Mouse (Mus musculus) frontal cortex, postnatal 14 days (tissue): ENCODE measurements at regions not wholly inside any gene's neighbourhood (a gene's known extent, or its start where the extent isn't known, plus 50 kb on each side); places are given as distances from the start of the nearest gene placed in this dataset.
A peak's percentile ranks its signal among the peaks of the same experiment; 100 is the strongest.

Source experiments
- DNase-seq, 2 experiments: peaks; one replicate each; pipeline ENCODE4 v3.0.0; 2022; ENCODE audit warnings: low spot score in 2 of 2

DNA sequence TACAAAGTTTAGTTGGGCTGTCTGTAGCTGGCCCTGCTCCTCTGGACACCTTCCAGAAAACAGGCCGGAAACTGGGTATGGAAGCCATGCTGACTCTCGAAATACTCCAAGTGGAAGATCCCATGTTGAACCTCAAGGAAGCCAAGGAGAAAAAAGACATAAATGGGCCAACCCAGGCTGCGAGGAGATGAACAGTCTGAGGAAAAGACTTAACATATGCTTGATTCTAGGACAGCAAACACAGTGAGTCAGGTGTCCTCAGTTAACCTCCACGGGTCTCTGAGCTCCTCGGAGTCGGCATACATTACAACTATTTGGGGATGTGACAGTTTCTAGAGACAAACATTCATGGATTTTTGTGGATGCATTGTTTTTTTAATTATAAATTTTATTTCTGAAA, 60.0 kb upstream of the Msi2 start:
- peak in 1 of 2 experiments; percentile 9 for DNase-seq

GRCm38 (mm10) chr11:88774401-88774931, 56.2 kb upstream of the Msi2 start:
- no peak for DNase-seq

DNA sequence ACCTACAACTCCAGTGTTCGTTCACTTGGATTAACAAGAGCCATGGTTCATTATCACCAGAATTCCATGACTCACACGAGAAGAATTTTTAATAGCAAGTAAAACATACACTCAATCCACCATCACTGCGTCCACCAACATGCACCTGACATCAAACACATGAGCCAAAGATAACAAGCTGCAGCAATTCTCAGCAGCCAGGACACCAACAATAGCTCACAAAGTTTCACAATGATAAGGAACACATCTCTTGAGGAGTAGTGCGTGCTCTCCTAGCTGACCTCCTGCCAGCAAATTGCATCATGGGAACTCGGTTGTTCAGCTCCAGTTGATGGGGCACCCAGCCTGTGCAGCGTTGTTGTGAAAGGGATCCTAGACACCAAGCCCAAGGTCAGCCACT, 55.6 kb upstream of the Msi2 start:
- no peak for DNase-seq

DNA sequence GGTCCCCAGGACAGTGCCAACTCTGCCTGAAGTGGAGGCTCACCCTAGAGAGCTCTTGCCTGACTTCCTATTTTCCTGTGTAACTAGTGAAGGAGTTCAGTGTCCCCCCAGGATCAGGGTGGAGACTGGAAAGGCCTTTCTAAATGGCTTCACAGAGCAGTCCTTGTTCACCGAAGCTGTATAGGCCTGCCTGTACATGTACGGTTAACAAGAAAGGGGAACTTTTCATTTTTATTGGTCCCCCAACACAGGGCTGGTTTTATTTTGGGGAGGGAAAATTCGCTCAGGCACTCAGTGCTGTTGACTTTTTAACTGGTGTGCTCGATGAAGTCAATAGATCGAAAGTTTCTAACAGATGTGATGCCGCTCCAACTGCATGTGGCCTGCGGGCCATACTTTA, 52.1 kb upstream of the Msi2 start:
- no peak for DNase-seq
